Mouse (Mus musculus) left cerebral cortex, adult 8-10 months (tissue): ENCODE measurements at regions not wholly inside any gene's neighbourhood (a gene's known extent, or its start where the extent isn't known, plus 50 kb on each side); places are given as distances from the start of the nearest gene placed in this dataset.
"Not testable (repeated sequence)": the region's sequence is repeated elsewhere in the genome, so short reads cannot be mapped to it uniquely, and the experiment has no call there.

ENCODE experiments used
- DNase-seq, 2 experiments: peaks; one replicate each; pipeline ENCODE4 v3.0.0; 2022; ENCODE audit warnings: low spot score in 2 of 2

DNA sequence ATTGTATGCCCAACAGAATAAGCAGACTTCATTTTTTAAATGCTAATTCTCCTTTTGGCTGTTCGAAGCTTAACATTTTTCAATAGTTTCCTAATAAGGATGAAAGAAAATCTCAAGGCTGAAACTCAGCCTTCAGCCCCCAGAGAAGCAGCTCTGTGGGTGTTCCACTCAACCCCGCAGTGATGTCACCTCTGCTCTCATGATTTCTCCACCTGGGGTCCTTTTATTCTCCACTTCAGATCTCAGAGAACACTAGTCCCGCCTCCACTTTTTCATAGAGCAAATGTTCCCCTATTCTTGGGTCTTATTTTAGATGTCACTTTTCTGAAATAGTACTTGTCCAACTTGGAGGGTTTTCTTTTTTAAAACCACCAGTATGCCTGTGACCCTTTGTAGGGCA lies 567.3 kb downstream of the Cntn3 start:
- DNase-seq: no peak

DNA sequence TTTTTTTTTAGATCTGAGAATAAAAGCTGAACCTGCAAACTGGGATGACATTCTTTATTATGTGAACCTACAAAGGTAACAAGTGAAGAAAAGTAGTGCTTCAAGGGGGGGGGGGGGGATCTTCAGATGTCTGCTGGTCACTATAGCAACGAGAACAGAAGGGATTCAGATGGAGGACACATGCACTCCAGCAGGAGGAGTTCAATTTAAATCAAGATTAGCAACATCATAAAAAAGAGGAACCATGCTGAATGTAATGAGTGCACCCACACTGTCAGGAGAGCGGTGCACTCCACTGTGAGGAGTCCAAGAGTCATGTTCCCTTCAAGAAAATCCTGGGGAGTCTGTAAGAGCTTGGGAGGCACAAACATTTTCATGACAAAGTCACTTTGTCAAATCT lies 574.7 kb downstream of the Cntn3 start:
- DNase-seq: no peak

DNA sequence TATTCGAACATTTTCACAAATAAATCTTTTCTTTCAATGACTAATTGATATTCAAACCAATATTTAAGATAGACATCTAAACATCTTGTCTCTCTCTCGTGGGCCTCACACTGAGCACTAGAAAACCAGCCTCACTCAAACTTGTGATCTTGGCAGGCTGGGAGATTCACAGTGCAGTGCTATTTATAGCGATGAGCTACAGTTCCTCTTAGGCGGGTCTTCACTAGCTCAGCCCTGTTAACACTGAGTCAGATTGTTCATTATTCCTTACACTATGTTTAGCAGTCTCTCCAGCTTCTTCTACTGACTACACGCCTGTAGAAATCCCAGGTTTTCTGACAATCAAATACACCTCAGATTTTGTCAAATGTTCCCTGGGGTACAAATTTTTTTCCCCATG lies 575.3 kb downstream of the Cntn3 start:
- no peak for DNase-seq

DNA sequence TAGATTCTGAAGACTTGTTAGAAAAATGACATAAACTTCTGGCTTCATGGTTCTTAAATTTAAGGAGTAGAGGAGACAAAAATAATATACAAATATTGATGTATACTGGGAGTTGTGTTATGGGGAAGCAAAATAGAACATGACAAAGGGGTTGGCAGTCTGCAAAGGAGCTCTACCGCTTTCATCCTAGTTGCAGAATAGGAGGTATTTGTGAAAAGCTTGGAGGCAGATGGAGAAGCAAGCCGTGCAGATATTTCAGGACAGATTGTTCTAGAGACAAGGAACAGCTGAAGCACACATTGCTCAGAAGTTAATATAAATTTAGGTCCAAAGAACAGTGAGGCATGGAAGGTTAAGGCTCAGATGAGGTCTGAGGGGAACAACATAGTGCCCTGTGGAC lies 580.1 kb downstream of the Cntn3 start:
- DNase-seq: peak in 1 of 2 experiments; percentile 16

- DNase-seq: no peak
These were observed 591.2 kb downstream of the Cntn3 start for GRCm38 (mm10) chr6:101981656-101982055.

DNA sequence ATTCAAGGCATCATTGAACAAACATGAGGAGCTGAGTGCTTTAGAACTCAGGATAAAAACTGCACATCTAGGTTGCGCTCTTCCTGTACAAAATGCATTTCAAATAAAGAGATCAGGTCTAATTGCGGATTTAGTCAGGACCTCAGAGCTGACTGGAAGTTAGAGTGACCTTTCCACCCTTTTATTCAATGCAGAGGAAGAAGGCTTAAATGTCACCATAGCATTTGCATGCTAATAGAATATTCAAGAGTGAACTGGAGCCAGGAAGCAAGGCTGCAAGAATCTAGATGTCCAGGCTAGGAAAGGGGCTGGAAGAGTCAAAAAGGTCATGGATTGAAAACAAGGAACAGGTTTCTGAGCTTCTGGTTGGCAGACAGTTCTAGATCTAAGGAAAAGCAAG lies 593.7 kb downstream of the Cntn3 start:
- no peak for DNase-seq

- DNase-seq: no peak
These were observed 587.2 kb upstream of the Pdzrn3 start for GRCm38 (mm10) chr6:101964941-101965340.

DNA sequence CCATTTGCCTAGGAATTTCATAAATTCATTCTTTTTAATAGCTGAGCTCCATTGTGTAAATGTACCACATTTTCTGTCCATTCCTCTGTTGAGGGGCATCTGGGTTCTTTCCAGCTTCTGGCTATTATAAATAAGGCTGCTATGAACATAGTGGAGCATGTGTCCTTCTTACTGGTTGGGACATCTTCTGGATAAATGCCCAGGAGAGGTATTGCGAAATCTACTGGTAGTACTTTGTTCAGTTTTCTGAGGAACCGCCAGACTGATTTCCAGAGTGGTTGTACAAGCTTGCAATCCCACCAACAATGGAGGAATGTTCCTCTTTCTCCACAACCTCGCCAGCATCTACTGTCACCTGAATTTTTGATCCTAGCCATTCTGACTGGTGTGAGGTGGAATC lies 583.8 kb upstream of the Pdzrn3 start:
- not testable (repeated sequence) for DNase-seq

- no peak for DNase-seq
These were observed 572.0 kb upstream of the Pdzrn3 start for GRCm38 (mm10) chr6:101949681-101950080.

GRCm38 (mm10) chr6:101948950-101949349 lies 571.3 kb upstream of the Pdzrn3 start:
- no peak for DNase-seq

DNA sequence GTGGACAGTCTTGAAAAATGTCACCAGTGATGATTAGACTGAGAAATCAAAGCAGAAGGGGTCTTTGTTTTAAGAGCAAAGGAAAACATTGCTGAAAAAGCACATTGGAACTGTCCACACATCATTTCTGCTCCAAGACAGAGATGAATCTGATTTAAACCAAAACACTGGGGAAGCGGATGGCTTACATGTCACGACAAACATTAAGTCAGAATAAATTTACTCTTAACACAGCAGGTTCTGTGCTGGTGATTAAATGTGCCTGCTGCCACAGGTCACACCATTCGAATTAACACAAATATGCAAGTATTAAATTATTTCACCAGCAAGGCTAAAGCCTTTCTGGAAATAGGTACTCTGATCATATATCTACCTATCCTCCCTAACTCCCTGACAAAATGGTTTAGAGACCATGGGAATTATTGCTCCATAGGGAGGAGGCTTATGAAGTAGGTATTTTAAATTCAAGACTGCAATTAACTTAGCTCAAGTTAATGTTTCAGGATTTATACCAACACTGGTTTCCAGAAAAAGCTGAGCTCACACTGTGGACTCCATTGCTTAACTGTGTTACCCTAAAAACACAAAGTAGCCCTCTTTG lies 562.7 kb upstream of the Pdzrn3 start:
- no peak for DNase-seq

DNA sequence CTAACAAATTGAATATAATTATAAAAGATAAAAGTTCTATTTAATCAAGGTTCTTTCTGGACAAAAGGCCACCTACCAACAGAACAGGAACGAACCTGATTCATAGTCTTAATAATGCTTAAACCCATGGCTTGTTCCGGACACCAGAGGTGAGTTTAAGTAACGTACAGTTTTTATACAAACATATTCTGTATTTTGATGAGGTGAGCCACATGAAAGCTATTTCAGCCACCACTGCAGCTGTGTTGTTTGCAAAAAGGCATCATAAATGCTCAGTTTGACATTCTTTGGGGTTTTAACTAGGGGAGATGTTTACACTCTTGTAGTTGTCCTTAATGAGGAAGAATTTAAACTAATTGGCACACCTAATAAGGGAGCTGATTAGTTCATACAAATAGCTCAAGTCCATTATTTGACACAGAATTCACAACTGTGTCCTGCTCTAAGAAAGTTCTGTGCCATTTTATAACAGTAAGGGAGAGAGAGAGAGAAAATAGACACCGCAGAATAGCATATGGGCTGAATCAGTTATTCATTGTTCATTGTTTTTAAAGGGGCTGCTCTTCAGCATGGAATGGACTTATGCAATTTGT lies 560.8 kb upstream of the Pdzrn3 start:
- DNase-seq: no peak

GRCm38 (mm10) chr6:101937467-101938392 lies 560.0 kb upstream of the Pdzrn3 start:
- peak in 1 of 2 experiments; percentile 16 for DNase-seq

- DNase-seq: no peak
These were observed 554.1 kb upstream of the Pdzrn3 start for GRCm38 (mm10) chr6:101931768-101932167.

DNA sequence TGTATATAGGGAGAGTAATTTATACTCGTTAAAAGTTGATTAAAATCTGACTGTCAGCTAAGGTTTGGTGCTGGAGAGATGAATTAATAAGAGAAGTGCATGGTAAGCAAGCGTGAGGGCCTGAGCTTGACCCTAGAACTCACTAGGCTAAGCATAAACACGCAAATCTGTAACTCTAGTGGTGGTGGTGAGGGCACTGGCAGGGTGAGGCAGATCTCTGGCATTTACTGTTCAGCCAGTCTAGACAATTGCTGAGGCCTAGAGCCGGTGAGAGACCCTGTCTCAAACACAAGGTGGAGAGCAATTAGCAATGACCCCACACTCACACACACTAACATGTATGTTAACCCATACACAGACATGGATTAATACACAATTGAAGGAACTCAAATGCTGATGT lies 544.0 kb upstream of the Pdzrn3 start:
- no peak for DNase-seq

- DNase-seq: no peak
These were observed 543.5 kb upstream of the Pdzrn3 start for GRCm38 (mm10) chr6:101921186-101921585.

GRCm38 (mm10) chr6:101918914-101919313 lies 541.2 kb upstream of the Pdzrn3 start:
- DNase-seq: no peak

- DNase-seq: no peak
These were observed 527.3 kb upstream of the Pdzrn3 start for GRCm38 (mm10) chr6:101905029-101905342.

DNA sequence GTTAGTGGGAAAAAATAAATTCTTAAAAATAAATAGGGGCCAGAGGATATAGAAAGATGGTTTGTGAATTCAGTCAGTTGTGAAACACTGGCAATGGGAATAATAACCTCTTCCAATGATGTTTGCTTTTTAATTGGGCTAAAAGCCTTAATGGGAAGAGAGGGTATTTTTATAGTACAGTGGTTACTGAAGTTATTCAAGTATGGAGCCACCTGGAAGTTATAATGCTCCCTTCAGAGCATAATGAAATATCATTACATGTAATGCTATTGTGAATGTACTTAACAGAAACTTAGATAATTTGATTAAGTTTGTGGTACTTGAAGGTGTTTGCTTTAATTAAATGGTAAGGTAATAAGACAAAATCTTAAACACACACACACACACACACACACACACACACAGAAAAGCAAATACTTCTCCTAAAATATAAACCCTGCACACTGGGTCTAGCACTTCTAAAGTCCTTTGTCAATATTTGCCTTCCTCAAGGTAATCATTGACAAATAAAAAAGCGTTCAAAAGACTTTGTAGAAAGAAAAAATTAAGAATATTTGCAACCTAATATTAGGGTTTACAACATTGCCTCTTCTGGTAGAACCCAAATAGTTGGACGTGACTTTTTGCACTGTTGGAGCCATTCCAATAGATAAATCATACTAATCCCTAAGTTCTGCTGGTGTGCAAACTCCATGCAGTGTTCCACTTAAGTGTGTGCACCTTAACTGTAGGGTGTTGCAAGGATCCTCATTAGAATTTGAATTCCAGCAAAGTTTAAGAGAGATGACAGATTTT lies 526.7 kb upstream of the Pdzrn3 start:
- no peak for DNase-seq

- no peak for DNase-seq
These were observed 524.6 kb upstream of the Pdzrn3 start for GRCm38 (mm10) chr6:101902276-101902675.

DNA sequence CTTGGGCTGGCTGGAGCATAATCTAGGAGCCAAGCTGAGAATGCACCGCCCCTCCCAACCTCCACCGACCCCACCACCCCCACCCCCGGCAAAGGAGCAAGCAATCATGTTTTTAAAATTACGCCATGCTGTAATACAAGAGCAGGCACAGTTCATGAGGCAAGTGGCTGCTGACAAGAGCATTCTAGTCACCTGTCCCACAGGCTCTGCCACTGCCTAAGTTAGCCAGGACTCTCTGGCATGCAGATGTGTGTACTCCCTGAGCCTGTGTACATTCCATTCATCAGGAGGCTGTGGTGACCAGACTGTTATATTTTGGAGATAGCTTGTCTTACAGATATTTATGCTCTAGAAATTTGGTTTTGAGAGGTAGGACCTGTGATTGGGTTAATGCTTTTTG lies 520.8 kb upstream of the Pdzrn3 start:
- no peak for DNase-seq

DNA sequence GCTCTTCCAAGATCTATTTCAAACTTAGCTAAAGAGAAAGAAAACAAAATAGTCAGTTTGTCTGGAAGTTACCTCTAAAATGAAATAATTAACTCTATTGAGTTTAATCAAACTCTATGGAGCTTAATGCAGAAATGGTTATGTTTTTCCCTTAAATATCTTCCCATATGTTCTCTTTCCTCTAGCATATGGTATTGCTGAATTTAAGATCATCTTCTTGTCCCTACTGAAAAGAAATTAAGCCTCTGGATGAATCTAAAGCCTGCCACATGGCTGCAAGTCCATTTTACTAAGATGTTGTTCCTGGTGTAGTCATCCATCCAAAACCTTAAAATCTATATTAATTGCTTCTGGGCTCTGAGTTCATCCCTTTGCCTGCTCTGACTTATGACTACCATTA lies 513.0 kb upstream of the Pdzrn3 start:
- no peak for DNase-seq
